Mouse (Mus musculus) retina, adult 2 months (tissue): ENCODE results near the gene Ube2d1.

Experiments used
- DNase-seq: peaks from one replicate; pipeline ENCODE4 v3.0.0-alpha.2; 2012; ENCODE audit warnings: low read depth, low spot score

Ube2d1 gene

GRCm38 (mm10) chr10:71285126-71285580, at the start of gene Ube2d1:
TSS of gene Ube2d1 (minus strand) at chr10:71285262.
- peak; percentile 66 for DNase-seq

DNA sequence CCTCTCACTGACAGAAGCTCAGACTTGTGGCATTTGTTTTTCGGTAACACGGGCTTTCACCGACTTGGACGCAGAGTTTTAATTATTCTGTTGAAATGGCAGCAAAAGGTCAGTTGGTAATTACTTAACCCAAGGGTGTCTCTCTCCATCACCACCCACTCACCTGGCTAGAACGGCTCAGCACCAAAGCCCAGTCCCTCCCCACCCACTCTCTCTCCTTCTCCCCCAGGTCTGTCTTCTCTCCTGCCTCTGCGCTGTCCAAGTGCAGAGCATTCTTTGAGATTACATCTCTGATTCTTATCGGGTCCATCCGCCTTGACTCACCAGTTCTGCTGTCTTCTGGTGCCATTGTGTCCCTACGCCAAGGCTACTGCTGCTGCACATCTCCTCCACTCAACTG, 47.8 kb upstream of the Ube2d1 start:
- DNase-seq: no peak

- DNase-seq: no peak
Measured at GRCm38 (mm10) chr10:71332376-71332775, 47.3 kb upstream of the Ube2d1 start.

DNA sequence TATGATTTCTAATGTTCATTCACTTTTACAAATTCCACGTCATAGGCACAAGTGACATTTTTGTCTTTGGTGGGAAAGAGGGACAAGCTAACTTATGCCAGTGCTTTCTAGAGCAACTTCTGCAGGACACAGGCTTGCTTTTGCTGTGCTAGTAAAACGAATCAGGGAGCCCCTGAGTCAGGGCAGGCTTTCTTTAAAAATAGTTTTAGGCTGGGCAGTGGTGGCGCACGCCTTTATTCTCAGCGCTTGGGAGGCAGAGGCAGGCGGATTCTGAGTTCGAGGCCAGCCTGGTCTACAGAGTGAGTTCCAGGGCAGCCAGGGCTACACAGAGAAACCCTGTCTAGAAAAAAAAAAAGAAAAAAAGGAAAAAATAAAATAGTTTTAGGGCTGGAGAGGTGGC, 46.8 kb upstream of the Ube2d1 start:
- no peak for DNase-seq

GRCm38 (mm10) chr10:71330070-71330469, 45.0 kb upstream of the Ube2d1 start:
- DNase-seq: no peak

DNA sequence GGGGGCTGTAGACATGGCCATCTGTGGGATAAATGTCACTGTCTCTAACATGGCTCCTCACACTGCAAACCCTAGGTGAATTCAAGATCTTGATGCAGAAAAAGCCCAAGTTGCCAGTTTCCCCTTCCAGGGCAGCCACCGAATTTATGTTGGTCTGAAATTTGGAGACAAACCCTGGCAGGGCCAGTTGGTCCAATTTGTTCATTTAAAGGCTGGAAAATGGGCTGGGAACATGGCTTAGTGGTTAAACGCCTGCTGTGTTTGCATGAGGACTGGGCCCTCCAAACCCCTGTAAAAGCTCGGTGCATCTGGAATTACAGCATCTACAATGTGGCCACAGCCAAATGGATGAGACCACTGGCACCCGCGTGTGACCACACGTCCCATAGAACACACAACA, 44.2 kb upstream of the Ube2d1 start:
- no peak for DNase-seq

- DNase-seq: no peak
Measured at GRCm38 (mm10) chr10:71328870-71329269, 43.8 kb upstream of the Ube2d1 start.

GRCm38 (mm10) chr10:71328382-71328781, 43.3 kb upstream of the Ube2d1 start:
- no peak for DNase-seq

DNA sequence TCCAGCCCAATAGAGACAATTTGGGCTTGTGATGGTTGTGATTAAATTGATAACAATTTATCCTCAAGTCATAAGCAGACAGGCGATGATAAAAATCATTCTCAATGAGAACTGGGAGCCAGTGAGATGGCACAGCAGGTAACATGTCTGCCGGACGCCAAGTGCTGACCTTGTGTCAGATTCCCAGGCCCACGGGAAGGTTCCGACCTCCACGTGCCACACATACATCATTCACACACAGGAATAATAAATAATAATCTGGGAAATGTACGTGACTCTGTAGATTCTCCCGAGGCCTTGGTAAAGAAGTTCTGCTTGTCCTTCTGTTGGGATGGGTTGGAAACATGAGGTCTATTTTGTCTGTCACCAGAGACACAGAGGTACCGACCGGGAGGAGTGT, 42.3 kb upstream of the Ube2d1 start:
- no peak for DNase-seq

GRCm38 (mm10) chr10:71326789-71327188, 41.7 kb upstream of the Ube2d1 start:
- DNase-seq: no peak

- DNase-seq: no peak
Measured at GRCm38 (mm10) chr10:71326123-71326522, 41.1 kb upstream of the Ube2d1 start.

GRCm38 (mm10) chr10:71323669-71324068, 38.6 kb upstream of the Ube2d1 start:
- no peak for DNase-seq

- DNase-seq: no peak
Measured at GRCm38 (mm10) chr10:71316497-71316896, 31.4 kb upstream of the Ube2d1 start.

DNA sequence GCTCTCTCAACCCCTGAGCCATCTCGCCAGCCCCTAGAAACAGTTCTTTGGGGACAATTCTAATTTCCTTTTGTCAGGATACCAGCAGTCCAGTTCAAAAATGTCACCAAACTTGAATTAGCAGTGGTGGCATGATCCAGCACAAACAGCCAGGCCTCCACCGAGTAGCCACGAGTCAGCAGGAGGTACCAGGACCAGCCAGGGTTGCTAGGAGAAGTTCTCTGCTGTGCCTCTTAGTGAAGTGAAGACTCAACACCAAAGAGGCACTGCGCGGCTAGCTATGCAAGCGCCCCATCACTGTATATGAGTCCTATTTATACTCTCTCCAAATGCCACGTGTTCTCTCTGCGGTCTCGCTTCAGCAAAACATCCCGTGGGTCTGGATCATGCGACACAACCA, 31.0 kb upstream of the Ube2d1 start:
- no peak for DNase-seq

GRCm38 (mm10) chr10:71314596-71314995, 29.5 kb upstream of the Ube2d1 start:
- no peak for DNase-seq

DNA sequence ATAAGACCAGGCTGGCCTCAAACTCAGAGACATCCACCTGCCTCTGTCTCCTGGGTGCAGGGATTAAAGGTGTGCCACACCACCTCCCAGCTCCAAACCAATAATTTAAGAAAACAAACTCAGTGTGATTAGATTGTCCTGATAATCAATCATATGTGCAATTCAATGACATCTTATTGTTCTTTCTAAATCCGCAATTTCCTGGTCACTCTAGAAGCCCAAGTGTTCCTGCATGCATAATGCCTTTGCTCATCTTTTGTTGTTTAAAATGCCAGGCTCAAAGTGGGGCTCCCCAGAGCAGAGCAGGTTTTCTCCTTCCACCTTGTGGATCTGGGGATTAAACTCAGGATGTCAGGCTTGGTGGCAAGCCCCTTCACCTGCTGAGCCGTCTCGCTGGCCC, 25.2 kb upstream of the Ube2d1 start:
- DNase-seq: no peak

DNA sequence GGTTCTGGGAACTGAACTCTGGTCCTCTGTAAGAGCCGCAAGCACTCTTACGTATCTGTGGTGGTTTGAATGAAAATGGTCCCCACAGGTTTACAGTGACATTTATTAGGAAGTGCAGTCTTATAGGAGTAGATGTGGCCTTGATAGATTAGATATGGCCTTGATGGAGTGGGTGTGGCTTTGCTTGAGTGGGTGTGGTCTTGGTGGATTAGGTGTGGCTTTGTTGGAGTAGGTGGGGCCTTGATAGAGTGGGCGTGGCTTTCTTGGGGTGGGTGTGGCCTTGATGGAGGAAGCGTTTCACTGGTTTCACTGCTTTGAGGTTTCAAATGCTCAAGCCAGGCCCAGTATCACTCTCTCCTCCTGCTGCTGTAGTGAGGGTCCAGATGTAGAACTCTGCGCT, 23.1 kb upstream of the Ube2d1 start:
- DNase-seq: no peak

GRCm38 (mm10) chr10:71306759-71307158, 21.7 kb upstream of the Ube2d1 start:
- DNase-seq: no peak

- DNase-seq: no peak
Measured at GRCm38 (mm10) chr10:71306190-71306589, 21.1 kb upstream of the Ube2d1 start.

DNA sequence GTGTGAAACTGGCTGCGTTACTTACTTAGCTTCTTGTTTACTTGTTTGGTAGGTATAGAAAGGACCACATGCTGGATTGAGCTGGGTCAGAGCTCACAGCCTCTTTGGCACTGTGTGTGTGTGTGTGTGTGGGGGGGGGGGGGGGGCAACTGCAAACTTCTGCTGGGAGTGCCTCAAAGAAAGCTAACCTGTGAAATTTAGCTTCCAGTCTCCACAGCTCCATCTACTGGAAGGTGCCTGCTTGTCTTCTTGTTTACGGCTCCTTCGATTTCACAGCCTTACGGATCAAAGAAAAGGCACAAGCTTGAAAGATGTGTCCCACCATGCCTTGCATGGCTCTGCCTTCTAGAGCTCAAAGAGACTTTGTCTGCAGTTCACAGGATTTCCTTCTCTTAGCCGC, 17.4 kb upstream of the Ube2d1 start:
- no peak for DNase-seq

- DNase-seq: no peak
Measured at GRCm38 (mm10) chr10:71300161-71300560, 15.1 kb upstream of the Ube2d1 start.

DNA sequence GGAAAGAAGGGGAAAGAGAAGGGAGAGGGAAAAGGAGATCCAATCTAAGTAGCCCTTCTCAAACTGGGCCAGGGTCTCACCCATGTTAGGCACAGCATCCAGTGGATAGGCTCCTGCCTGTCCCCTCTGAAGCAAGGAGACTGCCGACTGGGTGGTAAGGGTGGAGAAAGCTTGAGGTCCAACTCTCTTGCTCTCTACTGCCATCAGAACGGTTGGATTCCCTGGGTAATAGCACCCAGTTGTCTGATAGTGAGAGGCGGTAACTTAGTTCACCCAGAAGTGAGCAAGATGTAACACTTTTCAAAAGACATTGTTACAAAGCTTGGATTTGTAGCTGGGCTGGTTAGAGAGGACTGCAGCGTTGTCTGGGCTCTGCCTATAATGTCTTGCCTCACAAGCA, 8.2 kb upstream of the Ube2d1 start:
- DNase-seq: no peak

DNA sequence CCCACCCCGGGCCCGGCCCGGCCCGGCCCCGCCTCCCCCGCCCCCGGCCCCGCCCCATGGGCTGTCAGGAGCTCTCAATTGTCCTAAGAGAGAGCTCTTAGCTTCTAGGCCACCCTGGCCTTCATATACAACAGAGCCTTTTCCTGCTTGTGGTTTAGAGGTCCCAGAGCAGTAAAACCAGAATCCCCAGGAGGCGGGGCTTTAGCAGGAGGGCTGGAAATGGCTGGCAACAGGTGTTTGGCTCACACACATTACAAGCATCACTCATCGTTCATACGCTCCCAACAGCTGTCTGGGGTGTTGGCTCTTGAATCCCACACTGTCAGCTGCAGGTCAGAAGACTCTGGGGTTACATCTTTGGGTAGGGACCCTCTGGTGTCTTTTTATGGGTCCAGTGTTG, 7.2 kb upstream of the Ube2d1 start:
- DNase-seq: no peak

GRCm38 (mm10) chr10:71291801-71292200, 6.7 kb upstream of the Ube2d1 start:
- no peak for DNase-seq
